ENCODE assay signal across 8 mouse cellular contexts in genomic region chr10:71302490-71302889, GRCm38 (mm10). TPM values are rescaled to one million over a fixed set of nuclear protein-coding genes. Genes with fewer than 3 reads are reported as not detected.
DNase-seq lines count a peak whose midpoint lies in the region; ATAC-seq lines count a peak whose summit lies in the region.

No protein-coding gene starts in this region.

- no peak for DNase-seq in heart, postnatal 36 days
- no peak for DNase-seq in adrenal gland, postnatal 10 days
- no peak for DNase-seq in frontal cortex, postnatal 25 days (ENCODE audit: low spot score in 2 of 2)

- intact Hi-C loops in heart, postnatal 36 days (cut with DNase I), result no loop called here

- no peak for ATAC-seq in heart, embryonic 15.5 days (replicated peaks; ENCODE audit: insufficient number of reproducible peaks, insufficient read depth, low FRiP score, low read depth)
- peak; percentile 68 for ATAC-seq in CD4-positive, CD25-positive, alpha-beta regulatory T cell, adult 4 months
- ATAC-seq in common myeloid progenitor, adult 5-6 weeks (replicated peaks; ENCODE audit: low read depth, poor library complexity, severe bottlenecking), result peak; percentile 35
- peak; percentile 53 for ATAC-seq in megakaryocyte, adult 5-6 weeks (ENCODE audit: poor library complexity, severe bottlenecking)
- no peak for ATAC-seq in hindbrain, embryonic 16.5 days

- no peak overlapping the region for H3K9ac ChIP-seq in heart, embryonic 15.5 days
- no peak overlapping the region for H3K9ac ChIP-seq in hindbrain, embryonic 16.5 days (ENCODE audit: low read depth, low read length)

- H3K27me3 ChIP-seq in heart, embryonic 15.5 days, result 0 out of 2 replicates have a peak, but pooled peaks cover 3% of the 10 kb centered on the region
- no peaks in the 10 kb centered on the region for H3K27me3 ChIP-seq in hindbrain, embryonic 16.5 days (replicated peaks; ENCODE audit: control insufficient read depth, insufficient read depth, low read length)

- H3K9me3 ChIP-seq in heart, embryonic 15.5 days (replicated peaks), result no peaks in the 10 kb centered on the region
- H3K9me3 ChIP-seq in hindbrain, embryonic 16.5 days (ENCODE audit: control insufficient read depth, low read length), result no peaks in the 10 kb centered on the region

- H3K36me3 ChIP-seq in heart, embryonic 15.5 days, result no peaks in the 10 kb centered on the region
- H3K36me3 ChIP-seq in hindbrain, embryonic 16.5 days (ENCODE audit: control insufficient read depth, insufficient read depth, low read length), result no peaks in the 10 kb centered on the region

- H3K4me2 ChIP-seq in heart, embryonic 15.5 days, result 0 out of 2 replicates have a peak overlapping the region, but pooled peaks have one; percentile 19
- no peak overlapping the region for H3K4me2 ChIP-seq in hindbrain, embryonic 16.5 days (ENCODE audit: low read length)

- no peak overlapping the region for H3K4me3 ChIP-seq in heart, embryonic 15.5 days
- no peak overlapping the region for H3K4me3 ChIP-seq in hindbrain, embryonic 16.5 days (ENCODE audit: low read length)

- H3K4me1 ChIP-seq in heart, embryonic 15.5 days (replicated peaks), result 0 out of 2 replicates have a peak, but pooled peaks cover 3% of the 10 kb centered on the region
- H3K4me1 ChIP-seq in hindbrain, embryonic 16.5 days (ENCODE audit: control insufficient read depth, insufficient read depth, low read depth, low read length), result no peaks in the 10 kb centered on the region

- WGBS in heart, embryonic 15.5 days, result 26% methylated on average over 5 of the region's 5 CpGs
- WGBS in hindbrain, embryonic 16.5 days, result 39% methylated on average over 5 of the region's 5 CpGs

- no peak overlapping the region for H3K27ac ChIP-seq in heart, embryonic 15.5 days
- H3K27ac ChIP-seq in hindbrain, embryonic 16.5 days (ENCODE audit: low read depth, low read length), result no peak overlapping the region

RNA-seq across cellular contexts. Expression of gene Ube2d1, which starts 17.4 kb away (rescaled TPM):
- polyA plus RNA-seq in heart, embryonic 15.5 days (2015; fragmentation: Nextera tagmentation; extraction: Ambion mirVana), result 52.4 and 53.9 TPM in 2 replicates
- total RNA-seq in heart, postnatal 36 days (2021), result 10 to 100 TPM; 48.0 to 50.6 TPM
- polyA plus RNA-seq in CD4-positive, CD25-positive, alpha-beta regulatory T cell, adult 4 months (2017; shearing (Covaris generic)), result 10 to 100 TPM; 16.6 to 22.2 TPM
- total RNA-seq in common myeloid progenitor, adult 5-6 weeks (2017), result 9.8 and 15.0 TPM in 2 replicates
- 87.2 and 91.7 TPM in 2 replicates for total RNA-seq in megakaryocyte, adult 5-6 weeks (2015)
- total RNA-seq in megakaryocyte, adult 5-6 weeks (2017), result 17.7 and 18.7 TPM in 2 replicates
- 153 and 166 TPM in 2 replicates for polyA plus RNA-seq in hindbrain, embryonic 16.5 days (2015; fragmentation: Nextera tagmentation; extraction: Ambion mirVana)
- 10 to 100 TPM; 18.9 to 27.0 TPM for total RNA-seq in adrenal gland, postnatal 10 days (2021)

RNA-seq across cellular contexts. Expression of gene Cisd1, which starts 42.3 kb away (rescaled TPM):
- 168 and 214 TPM in 2 replicates for polyA plus RNA-seq in heart, embryonic 15.5 days (2015; fragmentation: Nextera tagmentation; extraction: Ambion mirVana)
- 100 to 1,000 TPM; 313 to 328 TPM for total RNA-seq in heart, postnatal 36 days (2021)
- polyA plus RNA-seq in CD4-positive, CD25-positive, alpha-beta regulatory T cell, adult 4 months (2017; shearing (Covaris generic)), result 10 to 100 TPM; 30.9 to 33.7 TPM
- 26.3 and 27.5 TPM in 2 replicates for total RNA-seq in common myeloid progenitor, adult 5-6 weeks (2017)
- 42.5 and 45.0 TPM in 2 replicates for total RNA-seq in megakaryocyte, adult 5-6 weeks (2015)
- 15.2 and 22.8 TPM in 2 replicates for total RNA-seq in megakaryocyte, adult 5-6 weeks (2017)
- 308 and 365 TPM in 2 replicates for polyA plus RNA-seq in hindbrain, embryonic 16.5 days (2015; fragmentation: Nextera tagmentation; extraction: Ambion mirVana)
- total RNA-seq in adrenal gland, postnatal 10 days (2021), result 100 to 1,000 TPM; 157 to 163 TPM

RNA-seq across cellular contexts. Expression of gene Ipmk, which starts 45.1 kb away (rescaled TPM):
- polyA plus RNA-seq in heart, embryonic 15.5 days (2015; fragmentation: Nextera tagmentation; extraction: Ambion mirVana), result 6.5 and 7.7 TPM in 2 replicates
- total RNA-seq in heart, postnatal 36 days (2021), result 10 to 100 TPM; 14.3 to 15.5 TPM
- 1 to 10 TPM; 2.9 to 4.1 TPM for polyA plus RNA-seq in CD4-positive, CD25-positive, alpha-beta regulatory T cell, adult 4 months (2017; shearing (Covaris generic))
- total RNA-seq in common myeloid progenitor, adult 5-6 weeks (2017), result 24.8 and 35.5 TPM in 2 replicates
- total RNA-seq in megakaryocyte, adult 5-6 weeks (2015), result 46.7 and 49.8 TPM in 2 replicates
- total RNA-seq in megakaryocyte, adult 5-6 weeks (2017), result 53.6 and 55.4 TPM in 2 replicates
- 14.1 and 15.9 TPM in 2 replicates for polyA plus RNA-seq in hindbrain, embryonic 16.5 days (2015; fragmentation: Nextera tagmentation; extraction: Ambion mirVana)
- 10 to 100 TPM; 17.5 to 20.5 TPM for total RNA-seq in adrenal gland, postnatal 10 days (2021)

Comparison
In these comparisons a context has a peak if more than half of its experiments do, and no peak if none do; other contexts are left out.
1. ATAC-seq: peak in CD4-positive, CD25-positive, alpha-beta regulatory T cell, adult 4 months (single experiment), common myeloid progenitor, adult 5-6 weeks (single experiment) and megakaryocyte, adult 5-6 weeks (single experiment); none in heart, embryonic 15.5 days (single experiment) and hindbrain, embryonic 16.5 days (single experiment).